Mouse (Mus musculus) liver, embryonic 14.5 days (tissue): Measurements from ENCODE around the gene Trim29.

ENCODE experiments used
- CTCF ChIP-seq: IDR thresholded peaks from 2 replicates; pipeline ENCODE4 v1.5.1; 2016; ENCODE audit warnings: antibody characterized with exemption, low read depth, control low read depth
- EP300 ChIP-seq: IDR thresholded peaks from 2 replicates; pipeline ENCODE4 v1.6.1; 2016; ENCODE audit warnings: antibody characterized with exemption, low read depth

DNA sequence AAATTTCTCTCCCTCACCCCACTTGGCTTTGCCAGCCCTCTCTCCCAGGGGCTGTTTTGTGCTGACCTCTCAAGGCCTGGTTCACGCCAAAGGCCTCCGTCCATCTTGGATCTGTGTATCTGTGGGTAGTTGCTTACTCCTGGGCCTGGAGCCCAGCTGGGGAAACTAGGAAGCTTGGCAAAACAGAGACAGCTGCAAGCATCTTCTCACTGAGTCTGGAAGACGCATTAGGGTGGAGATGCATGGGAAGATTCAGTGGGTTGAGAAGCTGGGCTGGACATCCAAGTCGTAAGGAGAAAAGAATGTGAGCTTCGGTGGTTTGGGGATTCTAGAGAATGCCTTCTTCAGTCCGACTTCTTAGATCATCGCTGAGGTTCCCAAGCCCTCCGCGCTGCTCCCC is 36.9 kb upstream of the Trim29 start:
- no peak for TF ChIP-seq CTCF
- no peak for TF ChIP-seq EP300
